In the genomic region with DNA sequence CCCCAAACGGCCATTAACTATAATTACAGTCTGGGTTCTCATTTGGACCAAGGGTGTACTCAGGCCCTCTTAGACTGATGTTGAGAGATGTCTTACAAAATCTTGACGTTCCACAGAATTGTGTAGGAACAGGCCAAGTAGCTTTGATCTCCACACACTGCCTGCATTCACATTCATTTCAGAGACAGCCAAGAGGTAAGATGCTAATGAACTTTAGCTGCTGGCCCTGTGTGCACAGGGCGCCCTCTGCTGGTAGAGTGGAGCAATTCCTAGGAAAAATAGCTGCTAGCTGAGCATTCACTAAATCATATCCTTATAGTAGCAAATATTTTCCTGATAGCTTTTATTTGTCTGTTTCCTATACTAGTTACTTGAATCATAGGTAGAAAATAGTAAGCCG, we compare ENCODE assay signal across 9 mouse cellular contexts. TPM values are rescaled to one million over a fixed set of nuclear protein-coding genes. Genes with fewer than 3 reads are reported as not detected.
DNase-seq lines count a peak whose midpoint lies in the region; ATAC-seq and TF ChIP-seq lines count a peak whose summit lies in the region.
"Had no signal": no experiment of that assay in that cellular context is flagged by ENCODE, and none has a peak within 500 bp of the region (broad histone marks: within the 10 kb centered on the region; RNA-seq: fewer than 3 reads in every experiment).

No protein-coding gene starts in this region.

- no peaks in the 10 kb centered on the region for H3K36me3 ChIP-seq in heart, embryonic 11.5 days (ENCODE audit: control insufficient read depth, insufficient read depth, low read length)
- H3K36me3 ChIP-seq: liver, embryonic 15.5 days had no signal

- no peak for ATAC-seq in heart, embryonic 11.5 days (replicated peaks; ENCODE audit: insufficient number of reproducible peaks, low FRiP score, low TSS enrichment)

- no peak overlapping the region for H3K9ac ChIP-seq in heart, embryonic 11.5 days (ENCODE audit: low read depth, low read length)
- H3K9ac ChIP-seq: liver, embryonic 15.5 days had no signal

- no peaks in the 10 kb centered on the region for H3K9me3 ChIP-seq in heart, embryonic 11.5 days (replicated peaks; ENCODE audit: control insufficient read depth, low read length)
- H3K9me3 ChIP-seq: liver, embryonic 15.5 days had no signal

- H3K4me3 ChIP-seq in heart, embryonic 11.5 days (ENCODE audit: low read depth, low read length), result no peak overlapping the region
- H3K4me3 ChIP-seq in layer of hippocampus, adult 2 months, result no peak overlapping the region
- H3K4me3 ChIP-seq: liver, embryonic 15.5 days had no signal

- no peaks in the 10 kb centered on the region for H3K4me1 ChIP-seq in heart, embryonic 11.5 days (ENCODE audit: control insufficient read depth, insufficient read depth, low read length)
- H3K4me1 ChIP-seq: liver, embryonic 15.5 days had no signal

- no peak overlapping the region for H3K27ac ChIP-seq in heart, embryonic 11.5 days (ENCODE audit: low read depth, low read length)
- H3K27ac ChIP-seq in layer of hippocampus, adult 2 months, result no peak overlapping the region
- H3K27ac ChIP-seq: liver, embryonic 15.5 days had no signal

- no peak overlapping the region for H3K4me2 ChIP-seq in heart, embryonic 11.5 days
- H3K4me2 ChIP-seq: liver, embryonic 15.5 days had no signal

- TF ChIP-seq CTCF in layer of hippocampus, adult 2 months (conservative IDR thresholded peaks at IDR 0.05), result peak; percentile 97

- DNase-seq in heart, adult 11 months, result peak; percentile 84
- DNase-seq in adrenal gland, adult (ENCODE audit: inconsistent age in 2 of 2, low spot score in 1 of 2), result peak; percentile 68 to 90
- peak; percentile 81 for DNase-seq in embryo, embryonic 10 days (ENCODE audit: low spot score)
- DNase-seq in gastrocnemius, postnatal 4 days (ENCODE audit: low spot score in 2 of 2), result peak; percentile 30 to 52
- DNase-seq in layer of hippocampus, adult 2 months (ENCODE audit: low spot score in 2 of 2), result peak; percentile 52 to 73
- DNase-seq in lung, postnatal 25 days (ENCODE audit: low spot score), result peak; percentile 80
- DNase-seq in spleen, adult 12 weeks (ENCODE audit: low spot score), result peak; percentile 48

- WGBS in heart, embryonic 11.5 days (ENCODE audit: insufficient replicate concordance), result 16% methylated on average over 4 of the region's 4 CpGs

- no peaks in the 10 kb centered on the region for H3K27me3 ChIP-seq in heart, embryonic 11.5 days (ENCODE audit: control insufficient read depth, insufficient read depth, low read length)
- H3K27me3 ChIP-seq: liver, embryonic 15.5 days had no signal

RNA-seq across cellular contexts. Expression of gene Cemip2, which starts 30.8 kb away (rescaled TPM):
- polyA plus RNA-seq in heart, embryonic 11.5 days (2014; fragmentation: Nextera tagmentation; extraction: Ambion mirVana), result 77.0 and 99.7 TPM in 2 replicates
- 10 to 100 TPM; 19.8 to 22.5 TPM for total RNA-seq in gastrocnemius, postnatal 4 days (2021)
- total RNA-seq in layer of hippocampus, adult 2 months (2021), result 10 to 100 TPM; 13.3 TPM
